Mouse (Mus musculus) lung, adult 2 months (tissue): ENCODE results near the gene Pear1. TPM values are rescaled to one million over a fixed set of nuclear protein-coding genes. Genes with fewer than 3 reads are reported as not detected.

ENCODE experiments used
- DNase-seq: peaks from one replicate; pipeline ENCODE4 v3.0.0; 2022
- H3K4me1 ChIP-seq: fragments of 200-500 bp; 2 replicates; pipeline ENCODE4 v1.6.1; 2011; ENCODE audit warnings: low read length; ENCODE audit not compliant: control insufficient read depth, insufficient read depth
- H3K4me3 ChIP-seq: fragments of 200-500 bp; replicated peaks from 2 replicates; pipeline ENCODE3; 2011; ENCODE audit warnings: low read depth, mild to moderate bottlenecking, control low read depth, low read length; ENCODE audit errors: extremely low read depth
- CTCF ChIP-seq: fragments of 200-500 bp; IDR thresholded peaks from 2 replicates; pipeline ENCODE4 v1.5.1; 2011; ENCODE audit warnings: mild to moderate bottlenecking, low read length, control low read depth; ENCODE audit not compliant: insufficient read depth
- POLR2A ChIP-seq: fragments of 200-500 bp; IDR thresholded peaks from 2 replicates; pipeline ENCODE4 v1.6.1; 2011; ENCODE audit warnings: low read depth, mild to moderate bottlenecking, control low read depth, low read length, borderline replicate concordance; ENCODE audit errors: extremely low read depth
- WGBS: fragments of 180-500 bp; shearing (Covaris S2); methylation state at CpG from one replicate; pipeline ENCODE4 v1.1.7; 2018; 5-methylcytosine and 5-hydroxymethylcytosine counted together
- polyA plus RNA-seq: library from polyadenylated mRNA; depleted of rRNA; stranded (reverse); fragments of >200 nt; gene quantifications from 2 replicates; pipeline ENCODE4 v1.2.3, GENCODE M21; 2012

The Pear1 gene
- polyA plus RNA-seq, 1 experiment, result 87.2 TPM

GRCm38 (mm10) chr3:87768431-87768830 is 55.7 kb downstream of the Pear1 start:
- TF ChIP-seq POLR2A (no peak), CTCF (no peak)
- WGBS, result 13% methylated on average over 6 of the region's 6 CpGs
- DNase-seq, result no peak
- Histone ChIP-seq H3K4me3 (peak overlapping the region; percentile 85), H3K4me1 (peaks cover 15% of the 10 kb centered on the region)

- no peak for DNase-seq
- 41% methylated on average over 8 of the region's 8 CpGs for WGBS
- Histone ChIP-seq H3K4me3 (peak overlapping the region; percentile 85), H3K4me1 (peaks cover 15% of the 10 kb centered on the region)
- TF ChIP-seq CTCF, result no peak
- peak; percentile 54; the same call in 1 of the 2 replicates for TF ChIP-seq POLR2A
Observed at GRCm38 (mm10) chr3:87767764-87768163, 56.3 kb downstream of the Pear1 start.

- no peak for DNase-seq
- TF ChIP-seq CTCF (no peak), POLR2A (no peak)
- WGBS, result 82% methylated on average over 3 of the region's 3 CpGs
- Histone ChIP-seq H3K4me1 (peaks cover 15% of the 10 kb centered on the region), H3K4me3 (no peak overlapping the region)
Observed at GRCm38 (mm10) chr3:87766284-87766667, 57.8 kb downstream of the Pear1 start.

- H3K4me3 ChIP-seq, result no peak overlapping the region
- 75% methylated on average over 5 of the region's 5 CpGs for WGBS
Observed at GRCm38 (mm10) chr3:87765631-87766283, 58.3 kb downstream of the Pear1 start.

GRCm38 (mm10) chr3:87765091-87765490 is 59.0 kb downstream of the Pear1 start:
- peaks cover 15% of the 10 kb centered on the region for H3K4me1 ChIP-seq
- peak overlapping the region; percentile 24 for H3K4me3 ChIP-seq
- peak; percentile 44 for DNase-seq
- 19% methylated on average over 10 of the region's 10 CpGs for WGBS
- TF ChIP-seq CTCF (no peak), POLR2A (no peak)

More at GRCm38 (mm10) chr3:87765631-87766283, 58.3 kb downstream of the Pear1 start:
- DNase-seq, result no peak
- TF ChIP-seq CTCF, result no peak
- no peak for TF ChIP-seq POLR2A
- H3K4me1 ChIP-seq, result peaks cover 15% of the 10 kb centered on the region

GRCm38 (mm10) chr3:87764506-87764905 is 59.6 kb downstream of the Pear1 start:
- Histone ChIP-seq H3K4me1 (peaks cover 15% of the 10 kb centered on the region), H3K4me3 (peak overlapping the region; percentile 24)
- 16% methylated on average over 10 of the region's 10 CpGs for WGBS
- no peak for DNase-seq
- TF ChIP-seq POLR2A (no peak), CTCF (no peak)

- H3K4me3 ChIP-seq, result peak overlapping the region; percentile 20
- WGBS, result 12% methylated on average over 15 of the region's 15 CpGs
- H3K4me1 ChIP-seq, result peaks cover 15% of the 10 kb centered on the region
- TF ChIP-seq POLR2A (no peak), CTCF (no peak)
- peak; percentile 52 for DNase-seq
Observed at GRCm38 (mm10) chr3:87763683-87764289, 60.3 kb downstream of the Pear1 start.

- TF ChIP-seq CTCF (no peak), POLR2A (no peak)
- 37% methylated on average over 4 of the region's 4 CpGs for WGBS
- Histone ChIP-seq H3K4me3 (no peak overlapping the region), H3K4me1 (peaks cover 15% of the 10 kb centered on the region)
- no peak for DNase-seq
Observed at GRCm38 (mm10) chr3:87763202-87763601, 60.9 kb downstream of the Pear1 start.

- 68% methylated on average over 20 of the region's 20 CpGs for WGBS
- no peak overlapping the region for H3K4me3 ChIP-seq
- TF ChIP-seq CTCF, result no peak
- TF ChIP-seq POLR2A, result no peak
- no peak for DNase-seq
- peaks cover 12% of the 10 kb centered on the region for H3K4me1 ChIP-seq
Observed at GRCm38 (mm10) chr3:87761408-87762375, 62.4 kb downstream of the Pear1 start.
